Mouse (Mus musculus) testis, adult 2 months (tissue): ENCODE measurements around the gene Ccdc92.
A peak's percentile ranks its signal among the peaks of the same experiment; 100 is the strongest.

ENCODE experiments used
- CTCF ChIP-seq: fragments of 200-500 bp; IDR thresholded peaks from 2 replicates; pipeline ENCODE4 v1.5.1; 2012; ENCODE audit warnings: low read depth, mild to moderate bottlenecking, inconsistent platforms, low read length, moderate library complexity; ENCODE audit not compliant: control insufficient read depth, insufficient read depth, insufficient replicate concordance
- POLR2A ChIP-seq: fragments of 200-500 bp; IDR thresholded peaks from 2 replicates; pipeline ENCODE4 v1.6.1; 2012; ENCODE audit warnings: low read depth, mild to moderate bottlenecking, inconsistent platforms, low read length, moderate library complexity; ENCODE audit not compliant: control insufficient read depth

DNA sequence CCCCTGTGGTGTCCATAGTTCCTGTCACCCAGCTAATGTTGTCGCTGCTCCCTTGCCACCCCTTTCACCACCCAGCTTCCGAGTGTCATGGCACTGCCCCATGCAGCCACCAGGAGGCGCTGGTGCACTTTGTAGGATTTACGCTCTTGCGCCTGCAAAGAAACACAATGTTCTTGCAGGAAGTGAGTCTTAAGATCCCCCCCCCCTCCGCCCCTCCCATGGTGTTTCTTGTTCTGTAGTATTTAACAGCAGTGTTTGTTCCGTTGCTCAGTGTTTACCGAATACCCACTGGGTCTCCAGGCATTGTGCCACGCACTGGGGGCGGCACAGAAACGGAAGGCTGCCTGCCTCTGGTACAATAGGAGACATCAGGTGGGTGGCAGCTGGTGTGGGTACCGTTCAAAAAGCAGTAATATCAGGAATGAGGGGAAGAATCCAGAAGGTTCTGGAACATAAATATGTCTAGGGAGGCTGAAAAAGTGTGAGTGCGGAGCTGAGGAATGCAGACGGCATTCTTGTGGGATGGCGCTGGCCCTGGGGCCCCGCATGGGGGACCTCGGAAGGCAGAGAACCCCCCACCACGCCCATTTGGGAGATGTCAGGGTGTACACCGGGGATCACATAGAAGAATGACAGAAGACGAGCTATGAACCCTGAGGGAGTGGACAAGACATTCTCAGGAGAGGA is 37.9 kb upstream of the Ccdc92 start:
- TF ChIP-seq CTCF (peak; percentile 98), POLR2A (no peak)
